Mouse (Mus musculus) CH12.LX (cell line): ENCODE measurements around the gene Pfn1.

Experiments
- MAZ ChIP-seq: IDR thresholded peaks from 2 replicates; pipeline ENCODE4 v1.6.1; 2012; ENCODE audit warnings: low read depth, mild to moderate bottlenecking, inconsistent platforms, low read length, improper control_type of control experiment, moderate library complexity
- PAX5 ChIP-seq: IDR thresholded peaks from 2 replicates; pipeline ENCODE4 v1.6.1; 2012; ENCODE audit warnings: low read length, inconsistent platforms, mixed read lengths
- POLR2A ChIP-seq: IDR thresholded peaks from 2 replicates; pipeline ENCODE4 v1.6.1; 2011; ENCODE audit warnings: low read depth, mild to moderate bottlenecking, improper control_type of control experiment, low read length
- RAD21 ChIP-seq: IDR thresholded peaks from 2 replicates; pipeline ENCODE4 v1.6.1; 2011; ENCODE audit warnings: low read depth, mild to moderate bottlenecking, low read length, improper control_type of control experiment, moderate library complexity
- TCF12 ChIP-seq: IDR thresholded peaks from 2 replicates; pipeline ENCODE4 v1.6.1; 2014; ENCODE audit warnings: low read depth, mild to moderate bottlenecking, inconsistent platforms, low read length, improper control_type of control experiment

DNA sequence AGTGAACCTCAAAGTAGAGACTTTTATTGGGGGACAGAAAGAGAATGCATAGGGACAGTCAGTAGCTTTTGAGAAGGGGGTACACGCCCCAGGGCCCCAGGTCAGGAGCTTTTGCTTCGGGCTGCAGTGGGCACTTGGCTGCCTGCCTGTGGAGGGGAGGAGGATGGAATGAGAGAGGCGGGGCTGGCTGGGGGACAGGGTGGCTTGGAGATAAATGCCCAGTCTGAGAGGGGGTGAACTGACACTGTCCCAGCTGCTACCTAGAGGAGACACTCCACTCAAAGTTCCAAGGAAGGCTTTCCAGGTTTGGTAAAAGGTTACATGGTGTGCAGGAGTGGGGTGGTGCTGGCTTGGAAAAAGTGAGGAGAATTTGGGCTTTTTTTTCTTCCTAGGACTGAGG is 2.5 kb upstream of the Pfn1 start, which contains the start of gene Eno3:
- TF ChIP-seq POLR2A (no peak), PAX5 (no peak), MAZ (no peak), TCF12 (no peak), RAD21 (no peak)
